Mouse (Mus musculus) lung, adult 2 months (tissue): ENCODE results near the gene Dtx3l.

Source experiments
- CTCF ChIP-seq: fragments of 200-500 bp; IDR thresholded peaks from 2 replicates; pipeline ENCODE4 v1.5.1; 2011; ENCODE audit warnings: mild to moderate bottlenecking, low read length, control low read depth; ENCODE audit not compliant: insufficient read depth
- POLR2A ChIP-seq: fragments of 200-500 bp; IDR thresholded peaks from 2 replicates; pipeline ENCODE4 v1.6.1; 2011; ENCODE audit warnings: low read depth, mild to moderate bottlenecking, control low read depth, low read length, borderline replicate concordance; ENCODE audit errors: extremely low read depth

DNA sequence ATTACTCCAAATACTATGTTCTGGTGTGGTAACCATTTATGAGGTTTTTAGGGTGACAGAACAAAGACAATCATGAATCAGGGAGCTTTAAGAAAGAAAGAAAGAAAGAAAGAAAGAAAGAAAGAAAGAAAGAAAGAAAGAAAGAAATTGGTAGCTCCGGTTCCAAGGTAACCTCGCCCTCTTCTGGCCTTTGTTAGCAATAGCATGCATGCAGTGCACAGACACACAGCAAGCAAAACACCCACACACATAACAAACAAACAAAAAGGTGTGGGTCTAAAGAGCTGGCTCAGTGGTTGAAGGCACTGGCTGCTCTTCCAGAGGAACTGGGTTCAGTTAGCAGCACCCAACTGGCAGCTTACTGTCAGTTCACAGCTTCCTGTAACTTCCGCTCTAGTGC, 48.3 kb downstream of the Dtx3l start:
- TF ChIP-seq CTCF: peak; percentile 40
- TF ChIP-seq POLR2A: no peak
